Mouse (Mus musculus) stomach, postnatal 0 days (tissue): ENCODE results near the gene Adgrf5. TPM values are rescaled to one million over a fixed set of nuclear protein-coding genes. Genes with fewer than 3 reads are reported as not detected.

Experiments
- ATAC-seq: fragments of 200-750 bp; cut with Nextera tagmentation; 2 replicates; pipeline ENCODE4 v1.8.0; 2017; ENCODE audit not compliant: low FRiP score, low TSS enrichment
- DNase-seq: peaks from one replicate; pipeline ENCODE4 v3.0.0-alpha.2; 2016; ENCODE audit warnings: low spot score
- H3K27ac ChIP-seq: fragments of 300-500 bp; sonication (generic); replicated peaks from 2 replicates; pipeline ENCODE4 v1.5.1; 2014; ENCODE audit warnings: mild to moderate bottlenecking, control low read depth
- H3K27me3 ChIP-seq: fragments of 300-500 bp; sonication (generic); 2 replicates; pipeline ENCODE4 v1.6.1; 2014; ENCODE audit warnings: low read length; ENCODE audit not compliant: control insufficient read depth, insufficient read depth
- H3K36me3 ChIP-seq: fragments of 300-500 bp; sonication (generic); 2 replicates; pipeline ENCODE4 v1.6.1; 2014; ENCODE audit warnings: low read length, mixed read lengths; ENCODE audit not compliant: control insufficient read depth, insufficient read depth
- H3K4me1 ChIP-seq: fragments of 300-500 bp; sonication (generic); replicated peaks from 2 replicates; pipeline ENCODE4 v1.6.1; 2014; ENCODE audit warnings: antibody characterized with exemption; ENCODE audit not compliant: control insufficient read depth, insufficient read depth
- H3K4me2 ChIP-seq: fragments of 300-500 bp; sonication (generic); replicated peaks from 2 replicates; pipeline ENCODE4 v1.6.1; 2014; ENCODE audit warnings: low read depth, mild to moderate bottlenecking, control low read depth, moderate library complexity
- H3K4me3 ChIP-seq: fragments of 300-500 bp; sonication (generic); 2 replicates; pipeline ENCODE4 v1.5.1; 2014; ENCODE audit warnings: low read depth, low read length, control low read depth
- H3K9ac ChIP-seq: fragments of 300-500 bp; sonication (generic); 2 replicates; pipeline ENCODE4 v1.6.1; 2014; ENCODE audit warnings: mild to moderate bottlenecking, low read length, control low read depth, mixed read lengths
- H3K9me3 ChIP-seq: fragments of 300-500 bp; sonication (generic); 2 replicates; pipeline ENCODE4 v1.6.1; 2016; ENCODE audit warnings: low read length; ENCODE audit not compliant: control insufficient read depth
- CTCF ChIP-seq: IDR thresholded peaks from 2 replicates; pipeline ENCODE4 v1.5.1; 2016; ENCODE audit warnings: antibody characterized with exemption, low read depth, mild to moderate bottlenecking, moderate library complexity
- EP300 ChIP-seq: optimal IDR thresholded peaks from 2 replicates; pipeline ENCODE3; 2016; ENCODE audit warnings: antibody characterized with exemption
- WGBS: fragments of 180-500 bp; shearing (Covaris S2); extraction: QIAGEN DNeasy Blood & Tissue Kit; methylation state at CpG from one replicate; pipeline ENCODE4 v1.1.7; 2014; 5-methylcytosine and 5-hydroxymethylcytosine counted together
- polyA plus RNA-seq: library from polyadenylated mRNA; unstranded; fragments of >200 nt; fragmentation: Nextera tagmentation; extraction: Ambion mirVana; gene quantifications from 2 replicates; pipeline ENCODE4 v1.2.1, GENCODE M21; 2015

The Adgrf5 gene
- polyA plus RNA-seq, 1 experiment from 2014 or later = 3.6 TPM

DNA sequence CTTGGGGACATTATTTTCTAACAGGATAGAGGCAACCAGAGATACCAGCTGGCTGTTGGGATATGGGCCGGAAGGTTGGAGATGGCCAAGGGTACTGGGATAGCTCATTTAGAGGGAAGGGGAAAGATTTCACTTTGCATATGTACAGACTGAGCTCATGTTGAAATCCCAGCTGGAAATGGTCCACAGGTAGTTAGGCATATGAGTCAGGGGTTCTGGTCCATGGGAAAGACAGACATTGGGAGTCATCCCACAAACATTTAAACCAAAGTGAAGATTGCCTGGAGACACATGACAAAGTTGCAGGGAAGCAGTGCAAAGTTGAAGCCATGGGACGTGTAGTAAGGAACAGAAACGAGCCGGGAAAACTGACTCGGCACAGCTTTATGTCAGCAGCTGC is 26.1 kb downstream of the Adgrf5 start:
- H3K27ac ChIP-seq = no peak overlapping the region
- H3K4me2 ChIP-seq = no peak overlapping the region
- ATAC-seq (no peak), DNase-seq (no peak)
- WGBS = 84% methylated on average over 5 of the region's 5 CpGs
- H3K4me1 ChIP-seq = no peaks in the 10 kb centered on the region
- no peaks in the 10 kb centered on the region for H3K27me3 ChIP-seq
- no peak for TF ChIP-seq CTCF
- no peak for TF ChIP-seq EP300
- no peaks in the 10 kb centered on the region for H3K9me3 ChIP-seq
- no peaks in the 10 kb centered on the region for H3K36me3 ChIP-seq
- no peak overlapping the region for H3K4me3 ChIP-seq
- no peak overlapping the region for H3K9ac ChIP-seq

DNA sequence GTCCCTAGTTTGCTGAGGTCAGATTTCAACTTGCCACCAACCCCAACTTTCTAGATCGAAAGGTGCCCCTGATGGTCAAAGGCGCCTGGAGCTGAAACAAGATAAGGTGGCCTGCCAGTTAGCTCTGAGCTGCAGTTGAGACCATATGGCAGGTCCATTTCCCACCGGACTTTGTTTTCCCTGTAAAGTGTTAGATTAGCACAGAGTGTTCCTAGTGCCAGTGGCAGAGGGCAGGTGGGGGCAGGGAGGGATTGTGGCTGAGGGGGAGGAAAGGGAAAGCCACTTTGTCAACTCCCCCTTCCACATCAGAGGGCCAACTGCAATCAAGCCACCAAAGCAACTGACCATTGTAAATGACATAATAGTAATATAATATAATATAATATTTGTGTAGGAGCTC is 26.9 kb downstream of the Adgrf5 start:
- no peak overlapping the region for H3K4me2 ChIP-seq
- 51% methylated on average over 3 of the region's 3 CpGs for WGBS
- no peak overlapping the region for H3K27ac ChIP-seq
- no peaks in the 10 kb centered on the region for H3K4me1 ChIP-seq
- no peak overlapping the region for H3K9ac ChIP-seq
- no peaks in the 10 kb centered on the region for H3K9me3 ChIP-seq
- no peak overlapping the region for H3K4me3 ChIP-seq
- no peaks in the 10 kb centered on the region for H3K27me3 ChIP-seq
- TF ChIP-seq EP300 (no peak), CTCF (no peak)
- no peak for ATAC-seq
- DNase-seq = no peak
- no peaks in the 10 kb centered on the region for H3K36me3 ChIP-seq

DNA sequence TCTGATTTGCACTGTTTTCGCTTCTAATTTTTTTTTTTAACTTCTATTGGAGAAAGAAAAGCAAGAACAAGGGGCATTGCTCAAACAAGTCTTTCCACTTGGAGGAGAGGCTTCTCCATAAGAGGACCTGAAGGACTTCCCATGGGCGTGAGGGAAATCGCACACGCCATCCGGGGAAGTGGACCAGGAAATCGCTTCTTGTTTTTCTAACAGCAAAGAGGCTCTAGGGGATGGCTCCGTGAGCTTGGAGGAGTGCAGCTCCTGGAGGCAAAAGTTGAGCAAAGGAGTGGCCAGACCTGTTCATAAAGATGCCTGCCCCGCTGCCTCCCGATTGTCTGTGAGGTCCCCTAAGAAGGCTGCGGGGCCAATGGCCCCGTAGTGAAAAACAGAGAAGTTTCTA is 29.0 kb downstream of the Adgrf5 start:
- no peak for TF ChIP-seq EP300
- no peak for TF ChIP-seq CTCF
- Histone ChIP-seq H3K36me3 (no peaks in the 10 kb centered on the region), H3K4me1 (no peaks in the 10 kb centered on the region), H3K4me2 (no peak overlapping the region; the same call in 1 of the 2 replicates), H3K27me3 (no peaks in the 10 kb centered on the region), H3K27ac (no peak overlapping the region), H3K9ac (no peak overlapping the region), H3K9me3 (no peaks in the 10 kb centered on the region), H3K4me3 (peak overlapping the region; percentile 16; the same call in 1 of the 2 replicates)
- 74% methylated on average over 11 of the region's 11 CpGs for WGBS
- ATAC-seq = no peak
- no peak for DNase-seq

DNA sequence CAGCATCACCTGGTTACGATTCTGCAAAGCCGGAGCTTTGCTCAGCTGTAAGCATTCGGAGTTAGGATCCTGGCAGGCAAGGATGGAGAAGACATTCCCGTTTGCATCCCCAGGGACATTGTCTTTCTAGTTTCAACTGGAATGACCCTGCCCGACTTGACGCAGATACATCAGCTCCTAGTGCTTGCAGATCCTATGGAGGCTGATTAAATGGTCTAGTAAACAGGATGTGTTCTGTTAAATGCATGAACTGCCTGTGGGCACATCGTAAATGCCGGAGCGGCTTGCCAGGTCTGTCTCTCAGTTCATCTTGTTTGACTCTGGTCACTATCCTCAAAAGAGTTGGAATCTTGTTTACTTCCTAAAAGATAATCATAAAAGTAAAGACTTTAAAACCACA is 31.9 kb downstream of the Adgrf5 start:
- no peaks in the 10 kb centered on the region for H3K4me1 ChIP-seq
- no peaks in the 10 kb centered on the region for H3K27me3 ChIP-seq
- ATAC-seq = no peak
- no peak overlapping the region for H3K4me2 ChIP-seq
- no peaks in the 10 kb centered on the region for H3K9me3 ChIP-seq
- H3K36me3 ChIP-seq = no peaks in the 10 kb centered on the region
- H3K27ac ChIP-seq = no peak overlapping the region
- H3K4me3 ChIP-seq = no peak overlapping the region
- DNase-seq = no peak
- 76% methylated on average over 9 of the region's 9 CpGs for WGBS
- no peak overlapping the region for H3K9ac ChIP-seq
- TF ChIP-seq CTCF (no peak), EP300 (no peak)

DNA sequence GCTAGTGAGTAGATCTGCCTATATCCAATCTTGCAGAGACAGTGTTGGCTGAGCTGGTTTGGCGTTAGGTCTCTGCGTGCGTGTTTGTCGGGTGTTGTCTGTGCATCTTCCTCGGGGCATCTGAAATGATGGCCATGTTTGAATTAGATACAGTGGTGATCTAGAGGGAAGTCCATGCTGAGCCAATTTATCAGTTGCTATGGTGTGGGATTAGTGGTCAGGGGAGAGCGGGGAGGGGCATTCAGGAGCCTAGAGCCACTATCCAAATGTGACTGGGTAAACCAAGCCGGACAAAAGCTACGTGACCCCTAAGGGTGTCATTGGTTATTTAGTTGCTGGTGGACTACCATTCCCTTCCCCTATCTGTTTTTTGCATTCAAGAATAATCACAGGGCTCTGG is 33.4 kb downstream of the Adgrf5 start:
- no peaks in the 10 kb centered on the region for H3K36me3 ChIP-seq
- ATAC-seq = no peak
- H3K4me3 ChIP-seq = no peak overlapping the region
- H3K4me2 ChIP-seq = no peak overlapping the region
- no peak for DNase-seq
- H3K4me1 ChIP-seq = no peaks in the 10 kb centered on the region
- no peak overlapping the region for H3K9ac ChIP-seq
- H3K27ac ChIP-seq = no peak overlapping the region
- H3K9me3 ChIP-seq = no peaks in the 10 kb centered on the region
- H3K27me3 ChIP-seq = no peaks in the 10 kb centered on the region
- TF ChIP-seq EP300 = no peak
- no peak for TF ChIP-seq CTCF
- WGBS = 87% methylated on average over 8 of the region's 8 CpGs

DNA sequence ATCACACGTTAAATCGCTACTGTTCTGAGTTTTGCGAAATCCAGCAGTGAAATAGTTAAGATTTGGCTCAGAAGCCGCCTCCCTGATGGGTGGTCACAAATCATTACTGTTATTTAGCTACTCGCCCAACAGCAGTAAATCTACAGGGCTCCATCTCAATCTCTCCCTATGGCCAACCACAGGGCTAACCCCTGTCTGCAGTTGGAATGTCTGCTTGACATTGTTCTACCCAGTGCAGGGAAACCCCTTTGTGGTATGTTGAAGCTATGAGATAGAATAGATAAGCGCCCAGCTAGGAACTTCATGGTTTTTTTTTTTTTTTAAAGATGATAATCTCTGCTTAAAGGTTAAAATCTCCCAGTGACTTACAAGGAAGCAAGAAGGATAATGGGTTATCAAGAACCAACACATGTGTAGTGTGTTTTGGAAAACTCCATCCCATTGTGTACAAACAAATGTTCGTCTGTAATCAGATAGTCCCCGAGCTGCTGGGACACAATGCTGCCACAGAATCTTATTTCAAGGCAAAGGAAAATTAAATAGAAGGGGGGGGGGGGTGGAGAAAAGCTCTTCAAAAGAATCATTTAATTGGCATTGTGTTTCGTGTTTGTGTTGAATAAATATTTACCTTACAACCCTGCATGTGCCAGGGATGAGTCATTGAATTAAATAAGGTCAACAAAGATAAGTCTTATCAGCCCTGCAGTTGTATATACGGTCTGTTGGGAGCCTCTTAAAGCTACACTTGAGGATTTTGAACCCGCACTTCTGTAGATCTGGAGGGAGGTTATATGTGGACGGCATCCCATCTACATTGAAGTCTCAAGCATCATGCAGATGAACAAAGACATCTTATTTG is 35.4 kb downstream of the Adgrf5 start:
- Histone ChIP-seq H3K27me3 (no peaks in the 10 kb centered on the region), H3K36me3 (no peaks in the 10 kb centered on the region), H3K9ac (no peak overlapping the region), H3K4me1 (no peaks in the 10 kb centered on the region), H3K27ac (no peak overlapping the region), H3K4me2 (no peak overlapping the region), H3K4me3 (no peak overlapping the region), H3K9me3 (no peaks in the 10 kb centered on the region)
- ATAC-seq (peak; percentile 53; the same call in 1 of the 2 replicates), DNase-seq (no peak)
- TF ChIP-seq EP300 = no peak
- 40% methylated on average over 12 of the region's 12 CpGs for WGBS
